Mouse (Mus musculus) embryonic fibroblast, embryonic 13.5 days (primary cell): ENCODE results near the gene Ift172.

Source experiments
- CTCF ChIP-seq: IDR thresholded peaks from 2 replicates; pipeline ENCODE4 v1.5.1; 2011; ENCODE audit warnings: mild to moderate bottlenecking, control low read depth, low read length, moderate library complexity, borderline replicate concordance; ENCODE audit not compliant: insufficient read depth
- POLR2A ChIP-seq: IDR thresholded peaks from 2 replicates; pipeline ENCODE4 v1.6.1; 2011; ENCODE audit warnings: low read depth, mild to moderate bottlenecking, control low read depth, low read length, moderate library complexity

- no peak for TF ChIP-seq CTCF
- TF ChIP-seq POLR2A, result no peak
Observed at GRCm38 (mm10) chr5:31288225-31288624, 2.7 kb downstream of the Ift172 start.
